Mouse (Mus musculus): ENCODE data around the gene Pon2. TPM values are rescaled to one million over a fixed set of nuclear protein-coding genes. Genes with fewer than 3 reads are reported as not detected.
"Not testable (repeated sequence)": the region's sequence is repeated elsewhere in the genome, so short reads cannot be mapped to it uniquely, and the experiment has no call there.

Pon2 gene
- polyA plus RNA-seq (2015; fragmentation: Nextera tagmentation; extraction: Ambion mirVana) = 23.0 and 23.8 TPM in 2 replicates

DNA sequence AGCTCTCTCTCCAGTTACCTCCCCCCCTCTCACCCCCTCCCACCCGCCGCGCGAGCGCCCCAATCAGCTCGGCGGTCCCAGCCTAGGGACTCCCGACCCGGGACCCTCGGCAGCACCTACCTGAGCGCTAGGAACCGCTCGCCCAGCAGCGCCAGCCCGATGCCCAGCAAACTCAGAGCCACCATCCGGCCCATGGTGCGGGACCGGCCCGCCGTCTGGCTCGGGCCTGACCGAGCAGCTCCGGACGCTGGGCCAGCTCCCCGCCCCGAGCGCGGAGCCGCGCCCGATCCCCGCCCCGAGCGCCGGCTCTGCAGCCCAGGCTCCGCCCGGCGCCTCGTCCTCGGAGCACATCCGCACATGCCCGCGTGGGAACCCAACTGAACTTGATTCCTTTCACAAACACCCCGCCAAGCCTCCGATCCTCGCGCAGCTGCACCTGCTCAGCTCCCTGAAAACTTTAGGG, at the start of gene Pon2:
Pon2 (minus strand) TSS at position 364 of the 463 bp plus-strand sequence.
- Histone ChIP-seq H3K9ac (peak within 1 kb of the TSS; percentile 43), H3K4me2 (peak within 1 kb of the TSS; percentile 97), H3K27ac (peak within 1 kb of the TSS; percentile 67), H3K4me1 (peaks cover 11% of the 10 kb centered on the region; the same call in 1 of the 2 replicates), H3K36me3 (replicated peaks) (no peaks in the 10 kb centered on the region), H3K9me3 (no peaks in the 10 kb centered on the region), H3K27me3 (replicated peaks) (0 out of 2 replicates have a peak, but pooled peaks cover 5% of the 10 kb centered on the region), H3K4me3 (peak within 1 kb of the TSS; percentile 56)
- under 1% methylated on average over 46 of the region's 47 CpGs for WGBS
- ATAC-seq (replicated peaks) = peak; percentile 95

DNA sequence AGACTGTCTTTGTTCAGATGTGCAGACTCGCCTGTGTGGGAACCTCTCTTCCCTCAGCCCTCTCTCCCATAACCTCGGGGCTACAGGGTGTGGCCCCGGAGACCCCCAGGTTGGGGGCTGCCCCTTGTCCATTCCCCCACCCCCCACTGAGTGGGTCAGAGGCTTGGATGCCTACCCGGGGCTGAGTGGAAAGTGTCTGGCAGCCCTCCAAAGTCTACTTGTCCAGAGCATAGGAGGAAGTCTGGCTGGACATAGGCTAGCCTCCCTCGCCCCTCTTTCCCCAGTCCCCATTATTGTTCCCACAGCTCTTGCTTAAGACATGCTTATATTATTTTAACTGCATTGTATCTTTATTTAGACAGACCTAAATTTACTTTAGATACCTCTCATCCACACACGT, 46.0 kb upstream of the Pon2 start:
- H3K4me3 ChIP-seq = no peak overlapping the region
- H3K27ac ChIP-seq = no peak overlapping the region
- ATAC-seq (replicated peaks) = no peak
- H3K9ac ChIP-seq = no peak overlapping the region
- H3K27me3 ChIP-seq (replicated peaks) = no peaks in the 10 kb centered on the region
- 81% methylated on average over 6 of the region's 6 CpGs for WGBS
- no peaks in the 10 kb centered on the region for H3K9me3 ChIP-seq
- no peak overlapping the region for H3K4me2 ChIP-seq
- H3K4me1 ChIP-seq = no peaks in the 10 kb centered on the region
- no peaks in the 10 kb centered on the region for H3K36me3 ChIP-seq (replicated peaks)

- WGBS = 97% methylated on average over 1 of the region's 1 CpGs
- not testable (repeated sequence) for H3K9me3 ChIP-seq; ATAC-seq (replicated peaks)
Observed at GRCm38 (mm10) chr6:5339283-5339682, 41.0 kb upstream of the Pon2 start.

DNA sequence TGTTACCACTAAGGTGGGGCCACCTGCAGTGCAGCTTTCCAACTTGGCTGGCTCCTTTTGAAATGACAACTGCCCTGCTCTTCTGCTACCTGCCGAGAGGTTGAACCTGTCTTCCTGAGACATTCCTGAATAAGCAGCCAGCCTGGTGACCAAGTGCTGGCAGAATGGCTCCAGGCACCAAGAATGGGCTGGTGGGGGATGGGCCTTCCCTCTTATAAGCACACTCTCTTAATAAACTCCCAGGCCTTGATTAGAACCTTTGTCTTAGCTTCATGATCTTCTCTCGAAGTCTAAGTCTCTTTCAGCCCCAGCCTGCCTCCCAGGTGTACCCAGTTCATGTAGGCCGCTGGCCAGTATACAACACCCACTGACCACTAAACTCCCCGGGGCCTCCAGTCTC, 40.5 kb upstream of the Pon2 start:
- not testable (repeated sequence) for ATAC-seq (replicated peaks); H3K4me1 ChIP-seq; H3K4me3 ChIP-seq; H3K9me3 ChIP-seq; H3K9ac ChIP-seq; H3K36me3 ChIP-seq (replicated peaks); H3K4me2 ChIP-seq; H3K27ac ChIP-seq; H3K27me3 ChIP-seq (replicated peaks)
- 92% methylated on average over 4 of the region's 4 CpGs for WGBS

More at GRCm38 (mm10) chr6:5339283-5339682, 41.0 kb upstream of the Pon2 start:
- H3K27ac ChIP-seq; H3K4me1 ChIP-seq; H3K27me3 ChIP-seq (replicated peaks); H3K9ac ChIP-seq; H3K4me3 ChIP-seq; H3K4me2 ChIP-seq; H3K36me3 ChIP-seq (replicated peaks): not testable (repeated sequence)

GRCm38 (mm10) chr6:5336016-5336415, 37.8 kb upstream of the Pon2 start:
- not testable (repeated sequence) for H3K27me3 ChIP-seq (replicated peaks); H3K4me3 ChIP-seq; H3K4me2 ChIP-seq; H3K27ac ChIP-seq; H3K9ac ChIP-seq; H3K4me1 ChIP-seq; H3K36me3 ChIP-seq (replicated peaks); H3K9me3 ChIP-seq; ATAC-seq (replicated peaks)

DNA sequence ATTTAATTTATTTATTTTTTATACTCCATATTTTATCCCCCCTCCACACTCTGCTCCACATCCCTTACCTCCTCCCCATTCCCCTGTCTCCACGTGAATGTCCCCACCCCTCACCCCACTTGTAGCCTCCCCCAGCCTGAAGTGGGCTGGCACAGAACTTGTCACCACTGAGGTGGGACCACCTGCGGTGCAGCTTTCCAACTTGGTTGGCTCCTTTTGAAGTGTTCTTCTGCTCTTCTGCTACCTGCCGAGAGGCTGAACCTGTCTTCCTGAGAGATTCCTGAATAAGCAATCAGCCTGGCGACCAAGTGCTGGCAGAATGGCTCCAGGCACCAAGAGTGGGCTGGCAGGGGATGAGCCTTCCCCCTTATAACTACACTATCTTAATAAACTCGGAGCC, 35.8 kb upstream of the Pon2 start:
- H3K9me3 ChIP-seq = no peaks in the 10 kb centered on the region
- H3K27me3 ChIP-seq (replicated peaks) = no peaks in the 10 kb centered on the region
- H3K27ac ChIP-seq = no peak overlapping the region
- H3K4me1 ChIP-seq = no peaks in the 10 kb centered on the region
- WGBS = 52% methylated on average over 5 of the region's 5 CpGs
- no peak for ATAC-seq (replicated peaks)
- no peaks in the 10 kb centered on the region for H3K36me3 ChIP-seq (replicated peaks)
- H3K4me3 ChIP-seq = no peak overlapping the region
- H3K4me2 ChIP-seq = no peak overlapping the region
- H3K9ac ChIP-seq = no peak overlapping the region

- Histone ChIP-seq H3K4me2 (no peak overlapping the region), H3K4me1 (no peaks in the 10 kb centered on the region), H3K4me3 (no peak overlapping the region), H3K9ac (no peak overlapping the region), H3K27ac (no peak overlapping the region), H3K9me3 (no peaks in the 10 kb centered on the region), H3K36me3 (replicated peaks) (no peaks in the 10 kb centered on the region), H3K27me3 (replicated peaks) (no peaks in the 10 kb centered on the region)
- 74% methylated on average over 3 of the region's 3 CpGs for WGBS
- ATAC-seq (replicated peaks) = no peak
Observed at GRCm38 (mm10) chr6:5332560-5333150, 34.4 kb upstream of the Pon2 start.

- Histone ChIP-seq H3K9ac (no peak overlapping the region), H3K4me3 (no peak overlapping the region), H3K27ac (no peak overlapping the region), H3K4me2 (no peak overlapping the region), H3K9me3 (no peaks in the 10 kb centered on the region), H3K4me1 (no peaks in the 10 kb centered on the region), H3K36me3 (replicated peaks) (no peaks in the 10 kb centered on the region), H3K27me3 (replicated peaks) (no peaks in the 10 kb centered on the region)
- WGBS = 50% methylated on average over 2 of the region's 2 CpGs
- no peak for ATAC-seq (replicated peaks)
Observed at GRCm38 (mm10) chr6:5325122-5325521, 26.9 kb upstream of the Pon2 start.

GRCm38 (mm10) chr6:5324101-5324500, 25.8 kb upstream of the Pon2 start:
- not testable (repeated sequence) for H3K4me3 ChIP-seq; H3K27me3 ChIP-seq (replicated peaks); H3K4me2 ChIP-seq; H3K9me3 ChIP-seq; H3K27ac ChIP-seq; H3K4me1 ChIP-seq; H3K36me3 ChIP-seq (replicated peaks); H3K9ac ChIP-seq; ATAC-seq (replicated peaks)
- 96% methylated on average over 6 of the region's 6 CpGs for WGBS

GRCm38 (mm10) chr6:5316630-5317029, 18.4 kb upstream of the Pon2 start:
- H3K4me3 ChIP-seq = no peak overlapping the region
- 87% methylated on average over 9 of the region's 9 CpGs for WGBS
- H3K27ac ChIP-seq = no peak overlapping the region
- no peak for ATAC-seq (replicated peaks)
- no peaks in the 10 kb centered on the region for H3K4me1 ChIP-seq
- H3K4me2 ChIP-seq = no peak overlapping the region
- H3K9me3 ChIP-seq = no peaks in the 10 kb centered on the region
- H3K27me3 ChIP-seq (replicated peaks) = no peaks in the 10 kb centered on the region
- no peaks in the 10 kb centered on the region for H3K36me3 ChIP-seq (replicated peaks)
- H3K9ac ChIP-seq = no peak overlapping the region

DNA sequence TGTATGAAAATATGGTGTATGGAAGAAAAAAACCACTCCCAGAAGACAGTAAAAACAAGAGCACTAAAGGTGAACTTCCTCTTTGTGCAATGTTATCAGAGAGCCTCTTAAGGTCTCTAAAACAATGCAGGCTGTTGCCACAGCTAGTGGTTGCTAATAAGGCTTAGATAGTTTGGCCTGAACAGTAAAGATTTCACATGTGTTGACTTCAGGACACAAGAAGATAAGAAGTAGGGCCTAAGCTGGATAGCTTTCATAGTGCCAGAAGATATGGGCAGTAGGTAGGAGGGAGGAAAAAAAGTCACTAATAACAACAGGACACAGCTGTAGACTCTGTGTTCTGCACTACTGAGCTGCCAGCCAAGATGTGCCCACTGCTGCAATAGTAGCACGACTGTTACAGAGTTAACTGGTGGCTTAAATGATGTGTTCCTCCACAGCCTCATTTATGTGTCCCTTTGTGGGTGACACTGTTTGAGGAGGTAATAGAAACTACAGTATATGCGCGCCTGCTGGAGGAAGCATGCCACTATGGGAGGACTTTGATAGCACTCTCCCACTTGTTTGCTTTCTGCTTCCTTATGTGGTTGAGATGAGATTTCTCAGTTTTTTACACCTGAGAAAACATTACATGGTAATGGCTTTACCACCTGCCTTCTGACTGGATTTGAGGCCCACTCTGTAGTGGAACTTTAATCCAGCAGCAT, 17.0 kb upstream of the Pon2 start:
- ATAC-seq (replicated peaks) = no peak
- no peaks in the 10 kb centered on the region for H3K4me1 ChIP-seq
- no peaks in the 10 kb centered on the region for H3K9me3 ChIP-seq
- H3K9ac ChIP-seq = no peak overlapping the region
- no peaks in the 10 kb centered on the region for H3K36me3 ChIP-seq (replicated peaks)
- no peaks in the 10 kb centered on the region for H3K27me3 ChIP-seq (replicated peaks)
- no peak overlapping the region for H3K4me2 ChIP-seq
- WGBS = 90% methylated on average over 3 of the region's 3 CpGs
- H3K4me3 ChIP-seq = no peak overlapping the region
- no peak overlapping the region for H3K27ac ChIP-seq

DNA sequence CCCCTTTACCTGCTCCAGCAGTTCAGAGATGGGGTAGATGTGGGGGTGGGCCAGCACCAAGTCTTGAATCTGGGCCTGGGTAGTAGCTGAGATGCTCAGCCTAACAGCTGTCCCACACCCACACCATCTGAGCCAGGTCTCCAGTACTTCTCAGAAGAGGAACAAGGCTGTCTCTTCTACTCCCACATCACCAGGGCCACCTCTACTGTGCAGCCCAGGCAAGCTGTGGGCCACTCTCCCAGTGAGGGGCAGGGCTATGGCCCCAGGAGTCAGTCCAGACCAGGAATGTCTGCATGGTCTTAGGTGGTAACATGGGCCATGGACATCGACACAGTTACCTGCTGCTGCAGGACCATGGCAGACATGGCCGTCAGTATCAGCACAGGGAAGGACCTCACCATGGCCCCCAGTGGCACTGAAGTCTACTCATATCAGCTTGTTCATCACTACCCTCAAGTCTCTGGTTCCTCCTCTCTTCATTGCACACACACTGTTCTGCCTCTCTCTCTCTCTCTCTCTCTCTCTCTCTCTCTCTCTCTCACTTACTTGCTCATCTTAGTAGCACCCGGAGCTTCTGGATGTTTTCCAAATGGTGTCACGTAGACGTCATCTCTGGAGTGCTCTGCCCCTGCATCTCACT, 15.8 kb upstream of the Pon2 start:
- Histone ChIP-seq H3K4me3 (no peak overlapping the region), H3K9ac (no peak overlapping the region), H3K27ac (no peak overlapping the region), H3K9me3 (no peaks in the 10 kb centered on the region), H3K4me2 (no peak overlapping the region), H3K27me3 (replicated peaks) (no peaks in the 10 kb centered on the region), H3K4me1 (no peaks in the 10 kb centered on the region), H3K36me3 (replicated peaks) (no peaks in the 10 kb centered on the region)
- ATAC-seq (replicated peaks) = no peak
- WGBS = 95% methylated on average over 5 of the region's 5 CpGs
